In genomic region chr11:116656348-116657191, GRCm38 (mm10) we compare ENCODE assay signal across 9 mouse cellular contexts. TPM values are rescaled to one million over a fixed set of nuclear protein-coding genes. Genes with fewer than 3 reads are reported as not detected.
DNase-seq lines count a peak whose midpoint lies in the region; ATAC-seq and TF ChIP-seq lines count a peak whose summit lies in the region.
"Had no signal": no experiment of that assay in that cellular context is flagged by ENCODE, and none has a peak within 500 bp of the region (broad histone marks: within the 10 kb centered on the region; RNA-seq: fewer than 3 reads in every experiment).

No protein-coding gene starts in this region.

- TF ChIP-seq CTCF in gastrocnemius, adult 2 months (IDR thresholded peaks at IDR 0.05), result no peak

- H3K27ac ChIP-seq in gastrocnemius, adult 2 months, result peak overlapping the region; percentile 94; the same call in 1 of the 2 replicates
- peak overlapping the region; percentile 11; the same call in 1 of the 2 replicates for H3K27ac ChIP-seq in hindbrain, embryonic 15.5 days (replicated peaks)

- no peaks in the 10 kb centered on the region for H3K36me3 ChIP-seq in hindbrain, embryonic 15.5 days

- intact Hi-C loops in gastrocnemius, adult 2 months (cut with DNase I), result no loop called here

- H3K27me3 ChIP-seq in hindbrain, embryonic 15.5 days, result no peaks in the 10 kb centered on the region

- no peak overlapping the region for H3K9ac ChIP-seq in hindbrain, embryonic 15.5 days

- H3K9me3 ChIP-seq in hindbrain, embryonic 15.5 days, result no peaks in the 10 kb centered on the region

- WGBS in hindbrain, embryonic 15.5 days, result 66% methylated on average over 16 of the region's 16 CpGs

- H3K4me3 ChIP-seq in gastrocnemius, adult 2 months, result no peak overlapping the region
- no peak overlapping the region for H3K4me3 ChIP-seq in hindbrain, embryonic 15.5 days

- DNase-seq in gastrocnemius, adult 2 months, result no peak
- no peak for DNase-seq in gastrocnemius, postnatal 25 days
- peak; percentile 41 for DNase-seq in 416B (ENCODE audit: low read depth)
- peak; percentile 89 to 92 for DNase-seq in cerebellum, postnatal 25 days
- no peak for DNase-seq in urinary bladder, postnatal 4 days (ENCODE audit: low spot score in 2 of 2)
- DNase-seq in right cerebral cortex, postnatal 25 days, result no peak
- DNase-seq in kidney, adult 11 months, result no peak

- no peak for ATAC-seq in hindbrain, embryonic 15.5 days (ENCODE audit: low FRiP score, low read depth)
- ATAC-seq: CD4-positive, CD25-positive, alpha-beta regulatory T cell, adult 4 months had no signal

- H3K4me2 ChIP-seq in hindbrain, embryonic 15.5 days, result no peak overlapping the region

- peaks cover 72% of the 10 kb centered on the region for H3K4me1 ChIP-seq in hindbrain, embryonic 15.5 days (replicated peaks)

RNA-seq across cellular contexts. Expression of gene Cygb, which starts 2.5 kb away (rescaled TPM):
- total RNA-seq in gastrocnemius, adult 2 months (2021), result 10 to 100 TPM in 1 of 2 experiments, 1 to 10 TPM in 1; 9.6 to 14.7 TPM
- 10 to 100 TPM in 1 of 2 experiments, 1 to 10 TPM in 1; 7.5 to 14.7 TPM for total RNA-seq in gastrocnemius, postnatal 25 days (2021)
- 25.7 and 29.1 TPM in 2 replicates for polyA plus RNA-seq in hindbrain, embryonic 15.5 days (2015; fragmentation: Nextera tagmentation; extraction: Ambion mirVana)
- polyA plus RNA-seq: CD4-positive, CD25-positive, alpha-beta regulatory T cell, adult 4 months had no signal

RNA-seq across cellular contexts. Expression of gene Prcd, which starts 3.2 kb away (rescaled TPM):
- total RNA-seq in gastrocnemius, adult 2 months (2021), result 1 to 10 TPM in 1 of 2 experiments, not detected in 1; 1.0 TPM
- total RNA-seq in gastrocnemius, postnatal 25 days (2021), result under 1 TPM in 1 of 2 experiments, not detected in 1; 0.35 TPM
- polyA plus RNA-seq in hindbrain, embryonic 15.5 days (2015; fragmentation: Nextera tagmentation; extraction: Ambion mirVana), result 2.8 and 3.8 TPM in 2 replicates
- polyA plus RNA-seq: CD4-positive, CD25-positive, alpha-beta regulatory T cell, adult 4 months had no signal

RNA-seq across cellular contexts. Expression of gene Rhbdf2, which starts 29.8 kb away (rescaled TPM):
- total RNA-seq in gastrocnemius, adult 2 months (2021), result 10 to 100 TPM; 11.6 to 14.4 TPM
- 1 to 10 TPM; 6.3 to 7.5 TPM for total RNA-seq in gastrocnemius, postnatal 25 days (2021)
- 1.1 and 1.6 TPM in 2 replicates for polyA plus RNA-seq in hindbrain, embryonic 15.5 days (2015; fragmentation: Nextera tagmentation; extraction: Ambion mirVana)

Comparison
In these comparisons a context has a peak if more than half of its experiments do, and no peak if none do; other contexts are left out.
1. DNase-seq: peak in 416B (single experiment) and cerebellum, postnatal 25 days (2 of 2); none in gastrocnemius, adult 2 months (single experiment), gastrocnemius, postnatal 25 days (single experiment), urinary bladder, postnatal 4 days (0 of 2), right cerebral cortex, postnatal 25 days (single experiment) and kidney, adult 11 months (single experiment).